Mouse (Mus musculus) macrophage (primary cell): ENCODE results near the gene Lin28a. TPM values are rescaled to one million over a fixed set of nuclear protein-coding genes. Genes with fewer than 3 reads are reported as not detected.

Experiments
- H3K27ac ChIP-seq: fragments of 350-480 bp; formaldehyde crosslinking; 2 replicates; pipeline ENCODE4 v1.9.0; 2021
- H3K36me3 ChIP-seq: fragments of 350-480 bp; formaldehyde crosslinking; 2 replicates; pipeline ENCODE4 v1.9.0; 2021; ENCODE audit errors: inconsistent target
- H3K4me3 ChIP-seq: fragments of 350-480 bp; formaldehyde crosslinking; 2 replicates; pipeline ENCODE4 v1.9.0; 2021; ENCODE audit errors: inconsistent target
- H3K79me2 ChIP-seq: fragments of 350-480 bp; formaldehyde crosslinking; 2 replicates; pipeline ENCODE4 v1.9.0; 2021; ENCODE audit errors: inconsistent target
- WGBS: methylation state at CpG from one replicate; pipeline ENCODE4 v1.1.7; 2026; ENCODE audit warnings: inconsistent platforms; ENCODE audit not compliant: missing documents; 5-methylcytosine and 5-hydroxymethylcytosine counted together
- polyA plus RNA-seq: library from polyadenylated mRNA; stranded (reverse); fragments of 250-400 nt; gene quantifications from 3 replicates; pipeline ENCODE4 v1.2.4, GENCODE M21; 2018; ENCODE audit warnings: inconsistent platforms

The Lin28a gene
- polyA plus RNA-seq, 1 experiment from 2014 or later = not detected

GRCm38 (mm10) chr4:134043041-134043440, 24.4 kb upstream of the Lin28a start:
- no peaks in the 10 kb centered on the region for H3K79me2 ChIP-seq
- no peaks in the 10 kb centered on the region for H3K36me3 ChIP-seq
- no peak overlapping the region for H3K27ac ChIP-seq
- H3K4me3 ChIP-seq = no peak overlapping the region
- WGBS = 13% methylated on average over 2 of the region's 2 CpGs

GRCm38 (mm10) chr4:134041317-134042123, 22.9 kb upstream of the Lin28a start:
- Histone ChIP-seq H3K79me2 (no peaks in the 10 kb centered on the region), H3K4me3 (no peak overlapping the region), H3K36me3 (no peaks in the 10 kb centered on the region), H3K27ac (no peak overlapping the region)
- 17% methylated on average over 9 of the region's 9 CpGs for WGBS

- Histone ChIP-seq H3K79me2 (no peaks in the 10 kb centered on the region), H3K27ac (no peak overlapping the region), H3K4me3 (no peak overlapping the region), H3K36me3 (no peaks in the 10 kb centered on the region)
- 10% methylated on average over 16 of the region's 16 CpGs for WGBS
Measured at GRCm38 (mm10) chr4:134035953-134036352, 17.3 kb upstream of the Lin28a start.

GRCm38 (mm10) chr4:134025802-134026201, 7.2 kb upstream of the Lin28a start:
- no peak overlapping the region for H3K27ac ChIP-seq
- WGBS = 82% methylated on average over 9 of the region's 9 CpGs
- no peaks in the 10 kb centered on the region for H3K36me3 ChIP-seq
- no peak overlapping the region for H3K4me3 ChIP-seq
- H3K79me2 ChIP-seq = no peaks in the 10 kb centered on the region

GRCm38 (mm10) chr4:134020621-134021020, 2.0 kb upstream of the Lin28a start:
- no peaks in the 10 kb centered on the region for H3K36me3 ChIP-seq
- WGBS = 3% methylated on average over 11 of the region's 11 CpGs
- H3K79me2 ChIP-seq = no peaks in the 10 kb centered on the region
- H3K4me3 ChIP-seq = no peak overlapping the region
- no peak overlapping the region for H3K27ac ChIP-seq

GRCm38 (mm10) chr4:134019641-134020351, 1.2 kb upstream of the Lin28a start:
- no peak overlapping the region for H3K4me3 ChIP-seq
- H3K27ac ChIP-seq = no peak overlapping the region
- 7% methylated on average over 16 of the region's 16 CpGs for WGBS

GRCm38 (mm10) chr4:134019210-134019609, 569 bp upstream of the Lin28a start:
- H3K4me3 ChIP-seq = no peak overlapping the region
- WGBS = 3% methylated on average over 3 of the region's 10 CpGs
- H3K36me3 ChIP-seq = no peaks in the 10 kb centered on the region
- H3K79me2 ChIP-seq = no peaks in the 10 kb centered on the region
- H3K27ac ChIP-seq = no peak overlapping the region

More at GRCm38 (mm10) chr4:134019641-134020351, 1.2 kb upstream of the Lin28a start:
- H3K36me3 ChIP-seq = no peaks in the 10 kb centered on the region
- H3K79me2 ChIP-seq = no peaks in the 10 kb centered on the region

- no peaks in the 10 kb centered on the region for H3K79me2 ChIP-seq
- H3K4me3 ChIP-seq = no peak overlapping the region
- H3K36me3 ChIP-seq = no peaks in the 10 kb centered on the region
- no peak overlapping the region for H3K27ac ChIP-seq
- 2% methylated on average over 46 of the region's 46 CpGs for WGBS
Measured at GRCm38 (mm10) chr4:134018038-134018778, 433 bp downstream of the Lin28a start.

- Histone ChIP-seq H3K79me2 (no peaks in the 10 kb centered on the region), H3K4me3 (no peak overlapping the region), H3K36me3 (no peaks in the 10 kb centered on the region), H3K27ac (no peak overlapping the region)
- 9% methylated on average over 21 of the region's 21 CpGs for WGBS
Measured at GRCm38 (mm10) chr4:134017201-134017865, 1.3 kb downstream of the Lin28a start.

GRCm38 (mm10) chr4:134016767-134017166, 1.9 kb downstream of the Lin28a start:
- Histone ChIP-seq H3K27ac (no peak overlapping the region), H3K4me3 (no peak overlapping the region), H3K79me2 (no peaks in the 10 kb centered on the region), H3K36me3 (no peaks in the 10 kb centered on the region)
- WGBS = 5% methylated on average over 8 of the region's 8 CpGs

- no peaks in the 10 kb centered on the region for H3K36me3 ChIP-seq
- H3K4me3 ChIP-seq = no peak overlapping the region
- 19% methylated on average over 7 of the region's 7 CpGs for WGBS
- H3K27ac ChIP-seq = no peak overlapping the region
- no peaks in the 10 kb centered on the region for H3K79me2 ChIP-seq
Measured at GRCm38 (mm10) chr4:134016208-134016607, 2.4 kb downstream of the Lin28a start.

GRCm38 (mm10) chr4:134012858-134013528, 5.6 kb downstream of the Lin28a start:
- H3K79me2 ChIP-seq = no peaks in the 10 kb centered on the region
- H3K27ac ChIP-seq = no peak overlapping the region
- WGBS = 64% methylated on average over 12 of the region's 12 CpGs
- no peaks in the 10 kb centered on the region for H3K36me3 ChIP-seq
- H3K4me3 ChIP-seq = no peak overlapping the region

- H3K4me3 ChIP-seq = no peak overlapping the region
- no peaks in the 10 kb centered on the region for H3K36me3 ChIP-seq
- H3K27ac ChIP-seq = no peak overlapping the region
- WGBS = 28% methylated on average over 14 of the region's 16 CpGs
- H3K79me2 ChIP-seq = no peaks in the 10 kb centered on the region
Measured at GRCm38 (mm10) chr4:134011450-134012414, 6.9 kb downstream of the Lin28a start.
